Mouse (Mus musculus): ENCODE measurements around the gene Itpripl2.

Gene Itpripl2

GRCm38 (mm10) chr7:118488060-118488664 is 3.6 kb downstream of the Itpripl2 start:
- DNase-seq (ENCODE audit: low spot score in 2 of 2) = no peak

- no peak for DNase-seq (ENCODE audit: low spot score in 2 of 2)
These were observed 4.9 kb downstream of the Itpripl2 start for GRCm38 (mm10) chr7:118486917-118487316.

GRCm38 (mm10) chr7:118483996-118484395 is 7.8 kb downstream of the Itpripl2 start:
- no peak for DNase-seq (ENCODE audit: low spot score in 2 of 2)

GRCm38 (mm10) chr7:118482001-118482400 is 9.8 kb downstream of the Itpripl2 start:
- DNase-seq (ENCODE audit: low spot score in 2 of 2) = no peak

- no peak for DNase-seq (ENCODE audit: low spot score in 2 of 2)
These were observed 10.5 kb downstream of the Itpripl2 start for GRCm38 (mm10) chr7:118481047-118481810.

- DNase-seq (ENCODE audit: low spot score in 2 of 2) = no peak
These were observed 11.5 kb downstream of the Itpripl2 start for GRCm38 (mm10) chr7:118480160-118480709.

GRCm38 (mm10) chr7:118478835-118479312 is 12.9 kb downstream of the Itpripl2 start:
- DNase-seq (ENCODE audit: low spot score in 2 of 2) = peak in 1 of 2 experiments; percentile 20

GRCm38 (mm10) chr7:118476428-118476827 is 15.3 kb downstream of the Itpripl2 start:
- DNase-seq (ENCODE audit: low spot score in 2 of 2) = no peak

GRCm38 (mm10) chr7:118475008-118475705 is 16.6 kb downstream of the Itpripl2 start:
- DNase-seq (ENCODE audit: low spot score in 2 of 2) = no peak

- DNase-seq (ENCODE audit: low spot score in 2 of 2) = no peak
These were observed 18.9 kb downstream of the Itpripl2 start for GRCm38 (mm10) chr7:118472886-118473285.

- no peak for DNase-seq (ENCODE audit: low spot score in 2 of 2)
These were observed 23.7 kb downstream of the Itpripl2 start for GRCm38 (mm10) chr7:118468060-118468459.

GRCm38 (mm10) chr7:118464432-118464831 is 27.3 kb downstream of the Itpripl2 start:
- DNase-seq (ENCODE audit: low spot score in 2 of 2) = no peak

- DNase-seq (ENCODE audit: low spot score in 2 of 2) = no peak
These were observed 28.7 kb downstream of the Itpripl2 start for GRCm38 (mm10) chr7:118462818-118463762.

- DNase-seq (ENCODE audit: low spot score in 2 of 2) = no peak
These were observed 30.2 kb downstream of the Itpripl2 start for GRCm38 (mm10) chr7:118461400-118462136.

GRCm38 (mm10) chr7:118453722-118454121 is 38.1 kb downstream of the Itpripl2 start:
- DNase-seq (ENCODE audit: low spot score in 2 of 2) = no peak

- no peak for DNase-seq (ENCODE audit: low spot score in 2 of 2)
These were observed 38.8 kb downstream of the Itpripl2 start for GRCm38 (mm10) chr7:118452940-118453339.

GRCm38 (mm10) chr7:118448134-118448967 is 43.4 kb downstream of the Itpripl2 start, which contains the start of gene Syt17:
Syt17 (minus strand) TSS chr7:118448222.
- DNase-seq (ENCODE audit: low spot score in 2 of 2) = no peak

- no peak for DNase-seq (ENCODE audit: low spot score in 2 of 2)
These were observed 44.3 kb downstream of the Itpripl2 start for GRCm38 (mm10) chr7:118447291-118448133.
